ENCODE assay signal across 14 mouse cellular contexts in genomic region chr1:190541892-190542291, GRCm38 (mm10).
DNase-seq lines count a peak whose midpoint lies in the region; ATAC-seq and TF ChIP-seq lines count a peak whose summit lies in the region.
"Had no signal": no experiment of that assay in that cellular context is flagged by ENCODE, and none has a peak within 500 bp of the region (broad histone marks: within the 10 kb centered on the region; RNA-seq: fewer than 3 reads in every experiment).

No protein-coding gene starts in this region.

- no peak overlapping the region for H3K4me2 ChIP-seq in forebrain, postnatal 0 days (ENCODE audit: low read depth)
- H3K4me2 ChIP-seq in forebrain, embryonic 11.5 days (ENCODE audit: low read depth, low read length, severe bottlenecking): no peak overlapping the region
- H3K4me2 ChIP-seq: heart, embryonic 12.5 days had no signal

- 0 out of 2 replicates have a peak, but pooled peaks have one; percentile 10 for TF ChIP-seq CTCF in forebrain, postnatal 0 days (IDR thresholded peaks at IDR 0.05; ENCODE audit: low read depth)

- no peak overlapping the region for H3K27ac ChIP-seq in forebrain, postnatal 0 days (ENCODE audit: low read depth, low read length)
- no peak overlapping the region for H3K27ac ChIP-seq in forebrain, embryonic 11.5 days (ENCODE audit: low read depth, low read length)

- ATAC-seq in forebrain, postnatal 0 days: no peak
- no peak for ATAC-seq in forebrain, embryonic 11.5 days (replicated peaks; ENCODE audit: low FRiP score)
- ATAC-seq: inflammation-experienced regulatory T-cells, adult 6 months; Patski had no signal

- no peak overlapping the region for H3K4me3 ChIP-seq in forebrain, postnatal 0 days (ENCODE audit: low read depth, low read length)
- H3K4me3 ChIP-seq in forebrain, embryonic 11.5 days (ENCODE audit: low read depth, low read length): no peak overlapping the region
- H3K4me3 ChIP-seq: heart, embryonic 12.5 days had no signal

- no peaks in the 10 kb centered on the region for H3K4me1 ChIP-seq in forebrain, postnatal 0 days (ENCODE audit: insufficient read depth)
- no peaks in the 10 kb centered on the region for H3K4me1 ChIP-seq in forebrain, embryonic 11.5 days (replicated peaks; ENCODE audit: control insufficient read depth, insufficient read depth, low read length)
- H3K4me1 ChIP-seq: heart, embryonic 12.5 days had no signal

- H3K36me3 ChIP-seq in forebrain, postnatal 0 days (ENCODE audit: insufficient read depth): no peaks in the 10 kb centered on the region
- no peaks in the 10 kb centered on the region for H3K36me3 ChIP-seq in forebrain, embryonic 11.5 days (ENCODE audit: control insufficient read depth, insufficient read depth, low read length)
- H3K36me3 ChIP-seq: heart, embryonic 12.5 days had no signal

- no peak overlapping the region for H3K9ac ChIP-seq in forebrain, postnatal 0 days
- H3K9ac ChIP-seq in forebrain, embryonic 11.5 days (ENCODE audit: low read length): no peak overlapping the region
- H3K9ac ChIP-seq: heart, embryonic 12.5 days had no signal

- no peaks in the 10 kb centered on the region for H3K27me3 ChIP-seq in forebrain, postnatal 0 days (ENCODE audit: insufficient read depth, low read length)
- no peaks in the 10 kb centered on the region for H3K27me3 ChIP-seq in forebrain, embryonic 11.5 days (ENCODE audit: control insufficient read depth, insufficient read depth, low read length)
- H3K27me3 ChIP-seq: heart, embryonic 12.5 days had no signal

- intact Hi-C loops in left cerebral cortex, postnatal 25 days (cut with DNase I): no loop called here

- 56% methylated on average over 2 of the region's 2 CpGs for WGBS in forebrain, postnatal 0 days
- WGBS in forebrain, embryonic 11.5 days: 56% methylated on average over 2 of the region's 2 CpGs

- no peak for DNase-seq in forebrain, postnatal 0 days
- DNase-seq in forebrain, embryonic 11.5 days (ENCODE audit: low spot score): no peak
- DNase-seq in kidney, postnatal 4 days: peak; percentile 12 to 23
- DNase-seq in kidney, postnatal 14 days: no peak
- DNase-seq in 3134 (ENCODE audit: extremely low read depth, insufficient read length, low spot score) (peak; percentile 43), R1 (ENCODE audit: low read depth, low spot score) (peak; percentile 48)
- no peak for DNase-seq in left cerebral cortex, postnatal 25 days (ENCODE audit: low spot score in 2 of 2)
- no peak for DNase-seq in urinary bladder, postnatal 25 days (ENCODE audit: low spot score)
- DNase-seq: adrenal gland, adult 8-10 months; cerebellum, adult 11 months; thymus, postnatal 14 days had no signal

- H3K9me3 ChIP-seq in forebrain, postnatal 0 days (ENCODE audit: low read length): no peaks in the 10 kb centered on the region
- no peaks in the 10 kb centered on the region for H3K9me3 ChIP-seq in forebrain, embryonic 11.5 days (ENCODE audit: control insufficient read depth, low read length)

Comparison
In these comparisons a context has a peak if more than half of its experiments do, and no peak if none do; other contexts are left out.
1. DNase-seq: peak in kidney, postnatal 4 days (2 of 2), 3134 (single experiment) and R1 (single experiment); none in forebrain, postnatal 0 days (single experiment), forebrain, embryonic 11.5 days (single experiment), kidney, postnatal 14 days (single experiment), left cerebral cortex, postnatal 25 days (0 of 2) and urinary bladder, postnatal 25 days (single experiment).